Mouse (Mus musculus): ENCODE measurements around the gene Psma6.

DNA sequence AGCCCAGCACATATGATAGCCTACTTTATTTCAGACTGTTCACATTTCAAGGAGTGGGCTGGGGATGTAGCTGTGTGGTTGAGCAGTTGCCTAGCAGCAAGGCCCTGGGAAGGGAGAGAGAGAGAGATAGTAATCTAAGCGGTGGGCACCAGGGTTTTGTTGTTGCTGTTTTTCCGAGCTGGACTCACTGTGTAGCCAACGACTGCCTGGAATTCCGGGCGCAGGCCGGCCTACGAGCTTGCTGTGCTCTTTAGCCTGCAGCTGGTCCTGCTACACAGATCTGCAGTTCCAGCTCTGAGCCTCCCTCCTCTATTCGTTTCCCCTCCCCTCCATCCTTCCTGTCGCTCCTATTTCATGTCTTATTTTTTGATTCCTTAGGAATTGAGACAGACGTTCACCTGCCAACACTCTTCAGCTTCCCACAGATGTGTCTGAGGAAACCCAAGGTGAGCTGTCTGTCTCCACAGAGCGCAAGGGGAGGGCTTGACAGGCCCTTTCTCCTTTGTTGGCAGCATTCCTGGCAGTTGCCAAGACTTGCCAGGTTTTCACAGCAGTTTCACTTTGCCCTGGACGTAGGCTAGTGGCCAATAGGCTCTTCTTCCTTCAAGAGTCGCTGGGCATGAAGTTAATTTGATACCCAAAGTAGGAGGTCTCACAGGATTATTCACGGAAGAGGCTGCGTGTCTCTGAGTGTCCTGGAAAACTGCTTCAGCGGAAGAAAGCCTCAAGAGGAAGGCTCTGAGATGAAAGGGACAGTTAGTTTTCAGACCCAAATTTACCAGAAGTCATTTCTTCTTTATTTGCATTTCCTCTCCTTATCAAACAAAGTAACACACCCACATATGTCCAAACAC lies 80.2 kb downstream of the Psma6 start:
- TF ChIP-seq CTCF (IDR thresholded peaks at IDR 0.05; ENCODE audit: borderline replicate concordance, extremely low read depth, insufficient read depth, insufficient read length) = no peak
- TF ChIP-seq POLR2A (IDR thresholded peaks at IDR 0.05; ENCODE audit: borderline replicate concordance, extremely low read depth, insufficient read depth, insufficient read length, poor library complexity, severe bottlenecking) = no peak

All from brain, embryonic 14.5 days (tissue).